In the genomic region with DNA sequence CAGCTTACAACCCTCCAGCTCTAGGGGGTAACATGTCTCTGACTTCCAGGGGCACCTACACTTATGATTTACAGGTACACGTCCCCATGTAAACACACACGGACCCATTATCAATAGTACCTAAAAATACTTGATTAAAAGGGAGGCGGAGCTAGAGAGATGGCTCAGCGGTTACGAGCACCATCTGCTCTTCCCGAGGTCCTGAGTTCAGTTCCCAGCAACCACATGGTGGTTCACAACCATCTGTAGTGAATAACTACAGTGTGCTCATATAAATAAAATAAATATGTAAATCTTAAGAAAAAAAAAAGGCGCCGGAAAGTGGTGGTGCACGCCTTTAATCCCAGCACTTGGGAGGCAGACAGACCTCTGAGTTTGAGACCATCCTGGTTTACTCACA, we compare ENCODE assay signal across 8 mouse cellular contexts. TPM values are rescaled to one million over a fixed set of nuclear protein-coding genes. Genes with fewer than 3 reads are reported as not detected.
A peak's percentile ranks its signal among the peaks of the same experiment; 100 is the strongest.
DNase-seq lines count a peak whose midpoint lies in the region; ATAC-seq and TF ChIP-seq lines count a peak whose summit lies in the region.

No protein-coding gene starts in this region.

- 19% methylated on average over 9 of the region's 9 CpGs for WGBS in heart, embryonic 13.5 days
- WGBS in hindbrain, embryonic 11.5 days: 20% methylated on average over 9 of the region's 9 CpGs

- H3K4me1 ChIP-seq in heart, embryonic 13.5 days: peaks cover 10% of the 10 kb centered on the region
- peaks cover 8% of the 10 kb centered on the region; the same call in 1 of the 2 replicates for H3K4me1 ChIP-seq in G1E (ENCODE audit: insufficient read depth, low read depth, low read length)
- no peaks in the 10 kb centered on the region for H3K4me1 ChIP-seq in hindbrain, embryonic 11.5 days (replicated peaks; ENCODE audit: control insufficient read depth, insufficient read depth, low read length)

- intact Hi-C loops in heart, postnatal 10 days (cut with DNase I): no loop called here

- H3K27ac ChIP-seq in heart, embryonic 13.5 days (replicated peaks): peak overlapping the region; percentile 91
- H3K27ac ChIP-seq in hindbrain, embryonic 11.5 days (ENCODE audit: low read depth, low read length): peak overlapping the region; percentile 77; the same call in 1 of the 2 replicates

- H3K9me3 ChIP-seq in heart, embryonic 13.5 days: no peaks in the 10 kb centered on the region
- no peaks in the 10 kb centered on the region for H3K9me3 ChIP-seq in G1E (replicated peaks)
- no peaks in the 10 kb centered on the region for H3K9me3 ChIP-seq in hindbrain, embryonic 11.5 days (ENCODE audit: control insufficient read depth, low read length)

- DNase-seq in heart, postnatal 10 days: no peak
- DNase-seq in G1E (ENCODE audit: low spot score): no peak
- no peak for DNase-seq in hindbrain, embryonic 11.5 days (ENCODE audit: low spot score)
- no peak for DNase-seq in left cerebral cortex, adult 8-10 months (ENCODE audit: low spot score in 2 of 2)
- DNase-seq in thymus, postnatal 36 days: no peak
- DNase-seq in thymus, postnatal 25 days: no peak

- H3K4me2 ChIP-seq in heart, embryonic 13.5 days: peak overlapping the region; percentile 76
- 0 out of 2 replicates have a peak overlapping the region, but pooled peaks have one; percentile 23 for H3K4me2 ChIP-seq in hindbrain, embryonic 11.5 days (replicated peaks; ENCODE audit: low read depth, low read length)

- peak overlapping the region; percentile 71 for H3K9ac ChIP-seq in heart, embryonic 13.5 days
- no peak overlapping the region for H3K9ac ChIP-seq in hindbrain, embryonic 11.5 days (ENCODE audit: low read depth, low read length)

- peaks cover 26% of the 10 kb centered on the region for H3K36me3 ChIP-seq in heart, embryonic 13.5 days
- H3K36me3 ChIP-seq in G1E (replicated peaks): peaks cover 39% of the 10 kb centered on the region
- no peaks in the 10 kb centered on the region for H3K36me3 ChIP-seq in hindbrain, embryonic 11.5 days (ENCODE audit: control insufficient read depth, insufficient read depth, low read length)

- no peak for TF ChIP-seq CTCF in G1E (IDR thresholded peaks at IDR 0.05; ENCODE audit: low read depth, low read length)

- no peaks in the 10 kb centered on the region for H3K27me3 ChIP-seq in heart, embryonic 13.5 days (replicated peaks)
- no peaks in the 10 kb centered on the region for H3K27me3 ChIP-seq in G1E (ENCODE audit: insufficient read depth, low read length)
- H3K27me3 ChIP-seq in hindbrain, embryonic 11.5 days (ENCODE audit: control insufficient read depth, insufficient read depth, low read length): no peaks in the 10 kb centered on the region

- no peak for ATAC-seq in heart, embryonic 13.5 days (ENCODE audit: extremely low read depth, insufficient number of reproducible peaks, low FRiP score, low TSS enrichment)
- 0 out of 2 replicates have a peak, but pooled peaks have one; percentile 9 for ATAC-seq in G1E (ENCODE audit: extremely low read depth, insufficient number of reproducible peaks, low FRiP score, poor library complexity, severe bottlenecking)
- ATAC-seq in hindbrain, embryonic 11.5 days (ENCODE audit: low FRiP score): no peak; the same call in 1 of the 2 replicates
- peak; percentile 14; the same call in 1 of the 2 replicates for ATAC-seq in megakaryocyte progenitor cell, adult 5-6 weeks (replicated peaks; ENCODE audit: poor library complexity)

- H3K4me3 ChIP-seq in heart, embryonic 13.5 days: peak overlapping the region; percentile 69
- H3K4me3 ChIP-seq in G1E (ENCODE audit: low read depth, low read length): peak overlapping the region; percentile 73
- peak overlapping the region; percentile 58 for H3K4me3 ChIP-seq in hindbrain, embryonic 11.5 days (ENCODE audit: low read depth, low read length)

RNA-seq across cellular contexts. Expression of gene Rpl39, which starts 0.5 kb away (rescaled TPM):
- polyA plus RNA-seq in heart, embryonic 13.5 days (2015; fragmentation: Nextera tagmentation; extraction: Ambion mirVana): 377 and 401 TPM in 2 replicates
- 100 to 1,000 TPM; 487 to 510 TPM for total RNA-seq in heart, postnatal 10 days (2021)
- total RNA-seq in G1E (2014; fragmentation: Nextera tagmentation) (335 and 381 TPM in 2 replicates), G1E (2017) (3,274 and 3,292 TPM in 2 replicates)
- 408 and 436 TPM in 2 replicates for polyA plus RNA-seq in G1E (2012)
- 414 and 431 TPM in 2 replicates for polyA plus RNA-seq in hindbrain, embryonic 11.5 days (2014; fragmentation: Nextera tagmentation; extraction: Ambion mirVana)
- total RNA-seq in megakaryocyte progenitor cell, adult 5-6 weeks (2015): 1,695 and 1,778 TPM in 2 replicates
- total RNA-seq in megakaryocyte progenitor cell, adult 5-6 weeks (2017): 4,041 and 4,700 TPM in 2 replicates
- total RNA-seq in left cerebral cortex, adult 8-10 months (2022): 100 to 1,000 TPM; 240 to 296 (median 268) TPM

RNA-seq across cellular contexts. Expression of gene Upf3b, which starts 24.5 kb away (rescaled TPM):
- polyA plus RNA-seq in heart, embryonic 13.5 days (2015; fragmentation: Nextera tagmentation; extraction: Ambion mirVana): 13.6 and 14.1 TPM in 2 replicates
- 1 to 10 TPM; 8.2 to 9.1 TPM for total RNA-seq in heart, postnatal 10 days (2021)
- 78.1 and 90.1 TPM in 2 replicates for total RNA-seq in G1E (2014; fragmentation: Nextera tagmentation)
- 30.5 and 43.4 TPM in 2 replicates for total RNA-seq in G1E (2017)
- 5.2 and 13.3 TPM in 2 replicates for polyA plus RNA-seq in G1E (2012)
- polyA plus RNA-seq in hindbrain, embryonic 11.5 days (2014; fragmentation: Nextera tagmentation; extraction: Ambion mirVana): 19.0 and 27.6 TPM in 2 replicates
- total RNA-seq in megakaryocyte progenitor cell, adult 5-6 weeks (2015): 55.0 and 70.9 TPM in 2 replicates
- total RNA-seq in megakaryocyte progenitor cell, adult 5-6 weeks (2017): 57.4 and 71.0 TPM in 2 replicates
- total RNA-seq in left cerebral cortex, adult 8-10 months (2022): 10 to 100 TPM; 18.1 to 20.1 (median 19.6) TPM

RNA-seq across cellular contexts. Expression of gene Sowahd, which starts 37.0 kb away (rescaled TPM):
- polyA plus RNA-seq in heart, embryonic 13.5 days (2015; fragmentation: Nextera tagmentation; extraction: Ambion mirVana): 0.33 and 0.41 TPM in 2 replicates
- not detected for total RNA-seq in heart, postnatal 10 days (2021)
- not detected in 2 replicates for total RNA-seq in G1E (2014; fragmentation: Nextera tagmentation)
- 0.05 TPM in 1 of 2 replicates, not detected in the other for total RNA-seq in G1E (2017)
- polyA plus RNA-seq in G1E (2012): not detected in 2 replicates
- polyA plus RNA-seq in hindbrain, embryonic 11.5 days (2014; fragmentation: Nextera tagmentation; extraction: Ambion mirVana): not detected in 2 replicates
- total RNA-seq in megakaryocyte progenitor cell, adult 5-6 weeks (2015): 0.12 and 0.25 TPM in 2 replicates
- total RNA-seq in megakaryocyte progenitor cell, adult 5-6 weeks (2017): 1.00 and 3.4 TPM in 2 replicates
- not detected for total RNA-seq in left cerebral cortex, adult 8-10 months (2022)

RNA-seq across cellular contexts. Expression of gene Nkap, which starts 40.9 kb away (rescaled TPM):
- polyA plus RNA-seq in heart, embryonic 13.5 days (2015; fragmentation: Nextera tagmentation; extraction: Ambion mirVana): 10.1 and 11.2 TPM in 2 replicates
- 10 to 100 TPM; 10.7 to 12.2 TPM for total RNA-seq in heart, postnatal 10 days (2021)
- total RNA-seq in G1E (2014; fragmentation: Nextera tagmentation): 48.7 and 52.5 TPM in 2 replicates
- 27.5 and 38.5 TPM in 2 replicates for total RNA-seq in G1E (2017)
- polyA plus RNA-seq in G1E (2012): 10.3 and 10.7 TPM in 2 replicates
- 22.3 and 25.9 TPM in 2 replicates for polyA plus RNA-seq in hindbrain, embryonic 11.5 days (2014; fragmentation: Nextera tagmentation; extraction: Ambion mirVana)
- 20.9 and 22.5 TPM in 2 replicates for total RNA-seq in megakaryocyte progenitor cell, adult 5-6 weeks (2015)
- 29.1 and 34.3 TPM in 2 replicates for total RNA-seq in megakaryocyte progenitor cell, adult 5-6 weeks (2017)
- total RNA-seq in left cerebral cortex, adult 8-10 months (2022): 10 to 100 TPM; 12.1 to 14.0 (median 12.6) TPM

Comparison
In these comparisons a context has a peak if more than half of its experiments do, and no peak if none do; other contexts are left out.
1. ATAC-seq: peak in G1E (single experiment) and megakaryocyte progenitor cell, adult 5-6 weeks (single experiment); none in heart, embryonic 13.5 days (single experiment) and hindbrain, embryonic 11.5 days (single experiment).
2. Peak in every context shown above with its lines, with median percentiles within 50 percentile points of each other: H3K4me3 ChIP-seq.